Mouse (Mus musculus) midbrain, embryonic 12.5 days (tissue): ENCODE results near the gene Thsd7a. TPM values are rescaled to one million over a fixed set of nuclear protein-coding genes. Genes with fewer than 3 reads are reported as not detected.

Experiments used
- ATAC-seq: fragments of 200-750 bp; cut with Nextera tagmentation; 2 replicates; pipeline ENCODE4 v1.8.0; 2017; ENCODE audit warnings: low read depth, moderate TSS enrichment, moderate library complexity; ENCODE audit not compliant: low FRiP score
- H3K27ac ChIP-seq: fragments of 300-500 bp; sonication (generic); replicated peaks from 2 replicates; pipeline ENCODE4 v1.5.1; 2016; ENCODE audit warnings: mild to moderate bottlenecking
- H3K27me3 ChIP-seq: fragments of 300-500 bp; sonication (generic); 2 replicates; pipeline ENCODE4 v1.6.1; 2016; ENCODE audit warnings: mild to moderate bottlenecking
- H3K36me3 ChIP-seq: fragments of 300-500 bp; sonication (generic); 2 replicates; pipeline ENCODE4 v1.6.1; 2016
- H3K4me1 ChIP-seq: fragments of 300-500 bp; sonication (generic); 2 replicates; pipeline ENCODE4 v1.6.1; 2016
- H3K4me2 ChIP-seq: fragments of 300-500 bp; sonication (generic); replicated peaks from 2 replicates; pipeline ENCODE4 v1.6.1; 2016; ENCODE audit warnings: mild to moderate bottlenecking, moderate library complexity
- H3K4me3 ChIP-seq: fragments of 300-500 bp; sonication (generic); 2 replicates; pipeline ENCODE4 v1.5.1; 2016; ENCODE audit warnings: mild to moderate bottlenecking
- H3K9ac ChIP-seq: fragments of 300-500 bp; sonication (generic); replicated peaks from 2 replicates; pipeline ENCODE4 v1.6.1; 2016; ENCODE audit warnings: mild to moderate bottlenecking, moderate library complexity
- H3K9me3 ChIP-seq: fragments of 300-500 bp; sonication (generic); 2 replicates; pipeline ENCODE4 v1.6.1; 2016; ENCODE audit warnings: mild to moderate bottlenecking
- WGBS: fragments of 180-500 bp; shearing (Covaris S2); methylation state at CpG from one replicate; pipeline ENCODE4 v1.1.7; 2016; 5-methylcytosine and 5-hydroxymethylcytosine counted together
- polyA plus RNA-seq: library from polyadenylated mRNA; unstranded; fragments of >200 nt; fragmentation: Nextera tagmentation; extraction: Ambion mirVana; gene quantifications from 2 replicates; pipeline ENCODE4 v1.2.1, GENCODE M21; 2016

Thsd7a gene
- polyA plus RNA-seq, 1 experiment from 2014 or later = 39.3 TPM

GRCm38 (mm10) chr6:12439561-12439960 lies 309.6 kb downstream of the Thsd7a start:
- Histone ChIP-seq H3K27me3 (no peaks in the 10 kb centered on the region), H3K27ac (no peak overlapping the region), H3K36me3 (no peaks in the 10 kb centered on the region), H3K9me3 (no peaks in the 10 kb centered on the region), H3K4me3 (no peak overlapping the region), H3K9ac (no peak overlapping the region), H3K4me2 (no peak overlapping the region), H3K4me1 (no peaks in the 10 kb centered on the region)
- no peak for ATAC-seq

- WGBS = 88% methylated on average over 10 of the region's 10 CpGs
- Histone ChIP-seq H3K9ac (no peak overlapping the region), H3K36me3 (no peaks in the 10 kb centered on the region), H3K4me3 (no peak overlapping the region), H3K4me1 (no peaks in the 10 kb centered on the region), H3K27me3 (no peaks in the 10 kb centered on the region), H3K4me2 (no peak overlapping the region), H3K27ac (no peak overlapping the region), H3K9me3 (no peaks in the 10 kb centered on the region)
- no peak for ATAC-seq
Measured at GRCm38 (mm10) chr6:12419070-12419469, 330.1 kb downstream of the Thsd7a start.

GRCm38 (mm10) chr6:12416976-12417375 lies 332.2 kb downstream of the Thsd7a start:
- Histone ChIP-seq H3K4me1 (no peaks in the 10 kb centered on the region), H3K27me3 (no peaks in the 10 kb centered on the region), H3K36me3 (no peaks in the 10 kb centered on the region), H3K4me2 (no peak overlapping the region), H3K4me3 (no peak overlapping the region), H3K27ac (no peak overlapping the region), H3K9me3 (no peaks in the 10 kb centered on the region), H3K9ac (no peak overlapping the region)
- no peak for ATAC-seq
- 51% methylated on average over 4 of the region's 4 CpGs for WGBS

- H3K4me1 ChIP-seq = no peaks in the 10 kb centered on the region
- H3K9ac ChIP-seq = no peak overlapping the region
- 86% methylated on average over 2 of the region's 2 CpGs for WGBS
- ATAC-seq = no peak
- no peak overlapping the region for H3K27ac ChIP-seq
- H3K4me2 ChIP-seq = no peak overlapping the region
- H3K4me3 ChIP-seq = no peak overlapping the region
- H3K27me3 ChIP-seq = no peaks in the 10 kb centered on the region
- no peaks in the 10 kb centered on the region for H3K9me3 ChIP-seq
- H3K36me3 ChIP-seq = no peaks in the 10 kb centered on the region
Measured at GRCm38 (mm10) chr6:12404441-12404840, 344.8 kb downstream of the Thsd7a start.

GRCm38 (mm10) chr6:12402996-12403395 lies 346.2 kb downstream of the Thsd7a start:
- WGBS = 95% methylated on average over 1 of the region's 1 CpGs
- Histone ChIP-seq H3K4me3 (no peak overlapping the region), H3K4me2 (no peak overlapping the region), H3K27me3 (no peaks in the 10 kb centered on the region), H3K27ac (no peak overlapping the region), H3K4me1 (no peaks in the 10 kb centered on the region), H3K9me3 (no peaks in the 10 kb centered on the region), H3K9ac (no peak overlapping the region), H3K36me3 (no peaks in the 10 kb centered on the region)
- no peak for ATAC-seq

GRCm38 (mm10) chr6:12397776-12398522 lies 351.3 kb downstream of the Thsd7a start:
- no peaks in the 10 kb centered on the region for H3K27me3 ChIP-seq
- 0 out of 2 replicates have a peak, but pooled peaks have one; percentile 41 for ATAC-seq
- no peak overlapping the region for H3K9ac ChIP-seq
- no peak overlapping the region for H3K4me2 ChIP-seq
- H3K4me1 ChIP-seq = no peaks in the 10 kb centered on the region
- no peaks in the 10 kb centered on the region for H3K9me3 ChIP-seq
- H3K4me3 ChIP-seq = no peak overlapping the region
- 94% methylated on average over 8 of the region's 8 CpGs for WGBS
- H3K36me3 ChIP-seq = no peaks in the 10 kb centered on the region
- H3K27ac ChIP-seq = no peak overlapping the region

GRCm38 (mm10) chr6:12393574-12394380 lies 355.4 kb downstream of the Thsd7a start:
- Histone ChIP-seq H3K9me3 (no peaks in the 10 kb centered on the region), H3K36me3 (no peaks in the 10 kb centered on the region), H3K4me3 (no peak overlapping the region), H3K27ac (no peak overlapping the region), H3K27me3 (no peaks in the 10 kb centered on the region), H3K4me2 (no peak overlapping the region), H3K4me1 (no peaks in the 10 kb centered on the region), H3K9ac (no peak overlapping the region)
- no peak for ATAC-seq
- 78% methylated on average over 2 of the region's 2 CpGs for WGBS

GRCm38 (mm10) chr6:12386731-12387130 lies 362.5 kb downstream of the Thsd7a start:
- no peak overlapping the region for H3K9ac ChIP-seq
- no peak overlapping the region for H3K4me3 ChIP-seq
- no peaks in the 10 kb centered on the region for H3K4me1 ChIP-seq
- H3K36me3 ChIP-seq = no peaks in the 10 kb centered on the region
- no peak overlapping the region for H3K4me2 ChIP-seq
- H3K27me3 ChIP-seq = no peaks in the 10 kb centered on the region
- no peak overlapping the region for H3K27ac ChIP-seq
- H3K9me3 ChIP-seq = no peaks in the 10 kb centered on the region
- 94% methylated on average over 1 of the region's 1 CpGs for WGBS
- ATAC-seq = no peak

- 87% methylated on average over 3 of the region's 3 CpGs for WGBS
- no peaks in the 10 kb centered on the region for H3K36me3 ChIP-seq
- no peak for ATAC-seq
- no peak overlapping the region for H3K4me2 ChIP-seq
- no peak overlapping the region for H3K4me3 ChIP-seq
- no peak overlapping the region for H3K27ac ChIP-seq
- no peaks in the 10 kb centered on the region for H3K27me3 ChIP-seq
- H3K4me1 ChIP-seq = no peaks in the 10 kb centered on the region
- H3K9me3 ChIP-seq = no peaks in the 10 kb centered on the region
- no peak overlapping the region for H3K9ac ChIP-seq
Measured at GRCm38 (mm10) chr6:12385591-12385990, 363.6 kb downstream of the Thsd7a start.

GRCm38 (mm10) chr6:12381136-12381778 lies 368.0 kb downstream of the Thsd7a start:
- ATAC-seq = no peak
- Histone ChIP-seq H3K27ac (no peak overlapping the region), H3K36me3 (no peaks in the 10 kb centered on the region), H3K4me3 (no peak overlapping the region), H3K9ac (no peak overlapping the region), H3K4me2 (no peak overlapping the region), H3K9me3 (no peaks in the 10 kb centered on the region), H3K4me1 (no peaks in the 10 kb centered on the region), H3K27me3 (no peaks in the 10 kb centered on the region)
- WGBS = 89% methylated on average over 6 of the region's 6 CpGs

GRCm38 (mm10) chr6:12380717-12381116 lies 368.5 kb downstream of the Thsd7a start:
- H3K4me2 ChIP-seq = no peak overlapping the region
- no peaks in the 10 kb centered on the region for H3K36me3 ChIP-seq
- ATAC-seq = no peak
- no peaks in the 10 kb centered on the region for H3K4me1 ChIP-seq
- no peak overlapping the region for H3K4me3 ChIP-seq
- H3K9me3 ChIP-seq = no peaks in the 10 kb centered on the region
- 92% methylated on average over 2 of the region's 2 CpGs for WGBS
- no peak overlapping the region for H3K9ac ChIP-seq
- H3K27ac ChIP-seq = no peak overlapping the region
- H3K27me3 ChIP-seq = no peaks in the 10 kb centered on the region

- no peaks in the 10 kb centered on the region for H3K27me3 ChIP-seq
- H3K9me3 ChIP-seq = no peaks in the 10 kb centered on the region
- no peaks in the 10 kb centered on the region for H3K36me3 ChIP-seq
- H3K4me3 ChIP-seq = no peak overlapping the region
- 79% methylated on average over 2 of the region's 2 CpGs for WGBS
- no peak overlapping the region for H3K4me2 ChIP-seq
- H3K4me1 ChIP-seq = no peaks in the 10 kb centered on the region
- H3K9ac ChIP-seq = no peak overlapping the region
- no peak for ATAC-seq
- no peak overlapping the region for H3K27ac ChIP-seq
Measured at GRCm38 (mm10) chr6:12358737-12359136, 390.5 kb downstream of the Thsd7a start.
